Mouse (Mus musculus) heart, embryonic 16.5 days (tissue): ENCODE data around the gene Cdh4. TPM values are rescaled to one million over a fixed set of nuclear protein-coding genes. Genes with fewer than 3 reads are reported as not detected.

Experiments
- ATAC-seq: fragments of 200-750 bp; cut with Nextera tagmentation; replicated peaks from 2 replicates; pipeline ENCODE4 v1.8.0; 2017; ENCODE audit warnings: moderate number of reproducible peaks; ENCODE audit not compliant: insufficient read depth, low FRiP score; ENCODE audit errors: extremely low read depth
- H3K27ac ChIP-seq: fragments of 300-500 bp; sonication (generic); 2 replicates; pipeline ENCODE4 v1.5.1; 2014; ENCODE audit warnings: mild to moderate bottlenecking, low read length, control low read depth, moderate library complexity
- H3K27me3 ChIP-seq: fragments of 300-500 bp; sonication (generic); 2 replicates; pipeline ENCODE4 v1.6.1; 2014; ENCODE audit warnings: low read length, mixed read lengths; ENCODE audit not compliant: control insufficient read depth, insufficient read depth
- H3K36me3 ChIP-seq: fragments of 300-500 bp; sonication (generic); 2 replicates; pipeline ENCODE4 v1.6.1; 2014; ENCODE audit not compliant: control insufficient read depth, insufficient read depth
- H3K4me1 ChIP-seq: fragments of 300-500 bp; sonication (generic); 2 replicates; pipeline ENCODE4 v1.6.1; 2014; ENCODE audit warnings: low read length, mixed read lengths; ENCODE audit not compliant: control insufficient read depth, insufficient read depth
- H3K4me2 ChIP-seq: fragments of 300-500 bp; sonication (generic); 2 replicates; pipeline ENCODE4 v1.6.1; 2014; ENCODE audit warnings: low read depth, mild to moderate bottlenecking, control low read depth, low read length
- H3K4me3 ChIP-seq: fragments of 300-500 bp; sonication (generic); 2 replicates; pipeline ENCODE4 v1.5.1; 2014; ENCODE audit warnings: mild to moderate bottlenecking, control low read depth, low read length
- H3K9ac ChIP-seq: fragments of 300-500 bp; sonication (generic); 2 replicates; pipeline ENCODE4 v1.6.1; 2014; ENCODE audit warnings: low read length, control low read depth
- H3K9me3 ChIP-seq: fragments of 300-500 bp; sonication (generic); replicated peaks from 2 replicates; pipeline ENCODE4 v1.6.1; 2016; ENCODE audit warnings: low read length; ENCODE audit not compliant: control insufficient read depth
- WGBS: fragments of 180-500 bp; shearing (Covaris S2); extraction: QIAGEN DNeasy Blood & Tissue Kit; methylation state at CpG from one replicate; pipeline ENCODE4 v1.1.7; 2014; 5-methylcytosine and 5-hydroxymethylcytosine counted together
- polyA plus RNA-seq: library from polyadenylated mRNA; unstranded; fragments of >200 nt; fragmentation: Nextera tagmentation; extraction: Ambion mirVana; gene quantifications from 2 replicates; pipeline ENCODE4 v1.2.1, GENCODE M21; 2015

Gene Cdh4
- polyA plus RNA-seq, 1 experiment from 2014 or later, result 6.5 TPM

DNA sequence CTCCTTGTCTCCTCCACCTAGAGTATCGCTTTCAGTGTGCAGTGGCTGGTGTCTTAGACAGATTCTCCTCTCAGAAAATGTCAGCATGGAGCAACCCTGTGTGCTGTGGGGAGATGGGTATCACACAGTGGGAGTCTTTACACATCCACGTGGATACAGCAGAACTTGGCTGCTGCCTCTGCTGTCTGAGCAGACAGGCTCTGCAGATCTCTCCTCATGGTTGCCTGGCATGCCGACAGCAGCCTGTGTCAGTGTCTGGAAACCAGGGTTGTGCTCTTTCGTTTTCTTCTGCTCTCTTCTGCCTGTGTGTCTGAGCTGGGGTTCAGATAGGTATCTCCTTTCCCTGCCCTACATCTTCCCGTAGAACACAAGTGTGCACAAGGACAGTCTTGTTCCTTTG is 237.6 kb downstream of the Cdh4 start:
- Histone ChIP-seq H3K4me1 (no peaks in the 10 kb centered on the region), H3K9me3 (no peaks in the 10 kb centered on the region), H3K9ac (no peak overlapping the region), H3K36me3 (no peaks in the 10 kb centered on the region), H3K4me3 (no peak overlapping the region), H3K27ac (no peak overlapping the region), H3K4me2 (no peak overlapping the region), H3K27me3 (no peaks in the 10 kb centered on the region)
- no peak for ATAC-seq
- WGBS, result 59% methylated on average over 5 of the region's 5 CpGs

DNA sequence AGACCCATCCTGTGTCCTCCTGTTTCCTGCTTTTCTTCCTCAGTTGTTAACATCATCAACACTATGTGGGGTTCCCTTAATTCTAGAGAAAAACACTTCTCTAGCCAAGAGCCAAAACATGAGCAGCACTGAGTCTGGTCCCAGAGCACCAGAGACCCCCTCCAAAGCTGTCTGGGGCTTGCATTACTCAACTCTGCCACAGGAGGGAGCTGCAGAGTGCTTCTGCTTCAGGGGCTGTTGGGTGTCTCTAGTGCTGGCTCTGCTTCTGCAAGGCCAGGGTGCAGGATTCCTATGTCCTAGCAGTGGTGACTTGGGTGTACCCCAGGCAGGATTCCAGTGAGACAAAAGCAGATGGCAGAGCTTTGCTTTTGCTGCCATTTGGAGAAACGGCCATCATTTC is 239.2 kb downstream of the Cdh4 start:
- Histone ChIP-seq H3K9me3 (no peaks in the 10 kb centered on the region), H3K4me3 (no peak overlapping the region), H3K27ac (no peak overlapping the region), H3K4me2 (no peak overlapping the region), H3K9ac (no peak overlapping the region), H3K36me3 (no peaks in the 10 kb centered on the region), H3K27me3 (no peaks in the 10 kb centered on the region), H3K4me1 (no peaks in the 10 kb centered on the region)
- ATAC-seq, result no peak
- 78% methylated on average over 1 of the region's 1 CpGs for WGBS

DNA sequence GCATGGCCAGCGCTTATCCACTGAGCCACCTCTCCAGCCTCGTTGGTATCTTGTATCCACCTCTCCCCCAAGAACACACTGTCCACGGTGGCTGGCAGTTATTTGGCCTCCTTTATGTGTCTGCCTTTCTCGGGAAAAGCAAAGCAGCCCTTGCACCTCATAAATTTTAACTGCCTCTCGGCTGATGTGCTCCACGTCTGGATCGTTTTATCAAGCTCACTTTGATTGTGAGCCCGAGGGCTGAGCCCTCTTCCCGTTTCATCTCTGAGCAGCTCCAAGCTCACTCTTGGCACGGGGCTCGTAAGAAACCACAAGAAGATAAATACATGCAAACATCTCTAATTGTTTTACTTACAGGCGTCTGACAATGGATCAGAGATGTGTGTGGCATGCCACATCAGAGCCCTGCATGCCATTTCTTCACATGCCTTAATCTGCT is 245.0 kb downstream of the Cdh4 start:
- 49% methylated on average over 12 of the region's 12 CpGs for WGBS
- no peak for ATAC-seq
- H3K36me3 ChIP-seq, result no peaks in the 10 kb centered on the region
- no peaks in the 10 kb centered on the region for H3K9me3 ChIP-seq
- H3K4me1 ChIP-seq, result no peaks in the 10 kb centered on the region
- no peak overlapping the region for H3K4me2 ChIP-seq
- no peaks in the 10 kb centered on the region for H3K27me3 ChIP-seq
- no peak overlapping the region for H3K27ac ChIP-seq
- H3K9ac ChIP-seq, result no peak overlapping the region
- no peak overlapping the region for H3K4me3 ChIP-seq

DNA sequence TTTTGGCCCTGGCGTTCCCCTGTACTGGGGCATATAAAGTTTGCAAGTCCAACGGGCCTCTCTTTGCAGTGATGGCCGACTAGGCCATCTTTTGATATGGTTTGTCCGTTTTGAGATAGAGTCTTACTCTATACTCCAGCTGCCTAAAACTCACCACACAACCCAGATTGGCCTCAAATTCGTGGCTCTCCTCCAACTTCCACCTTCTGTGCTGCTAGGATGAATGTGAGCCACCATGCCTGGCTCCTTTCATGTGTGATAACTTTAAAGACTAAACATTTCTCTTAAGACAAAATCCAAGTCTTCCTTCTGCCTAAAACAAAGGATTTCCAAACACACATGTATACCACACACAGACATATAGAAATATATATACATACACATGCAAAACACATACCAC is 246.7 kb downstream of the Cdh4 start:
- Histone ChIP-seq H3K9ac (no peak overlapping the region), H3K36me3 (no peaks in the 10 kb centered on the region), H3K4me2 (no peak overlapping the region), H3K4me1 (no peaks in the 10 kb centered on the region), H3K4me3 (no peak overlapping the region), H3K27ac (no peak overlapping the region), H3K9me3 (no peaks in the 10 kb centered on the region), H3K27me3 (no peaks in the 10 kb centered on the region)
- WGBS, result 78% methylated on average over 5 of the region's 5 CpGs
- no peak for ATAC-seq

DNA sequence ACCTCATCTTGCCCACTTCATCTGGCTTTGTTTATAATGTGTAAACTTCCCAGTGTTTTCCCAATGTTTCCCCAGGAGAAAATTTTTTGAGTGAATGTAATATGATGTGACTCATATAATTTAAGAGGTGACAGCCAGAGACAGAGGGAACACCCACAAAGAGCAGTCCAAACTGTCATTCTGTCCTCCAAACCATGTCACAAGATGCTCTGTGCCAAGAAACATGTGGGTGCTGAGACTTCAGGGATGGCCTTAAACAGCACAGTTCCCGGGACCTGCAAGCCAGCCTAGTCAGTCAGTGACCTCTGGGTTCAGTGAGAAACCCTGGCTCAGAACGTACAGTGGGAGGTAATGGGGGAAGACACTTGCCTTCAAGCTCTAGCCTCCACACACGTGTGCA is 247.5 kb downstream of the Cdh4 start:
- Histone ChIP-seq H3K9ac (no peak overlapping the region), H3K27me3 (peaks cover 2% of the 10 kb centered on the region; the same call in 1 of the 2 replicates), H3K36me3 (no peaks in the 10 kb centered on the region), H3K4me1 (no peaks in the 10 kb centered on the region), H3K9me3 (no peaks in the 10 kb centered on the region), H3K27ac (no peak overlapping the region), H3K4me3 (no peak overlapping the region), H3K4me2 (no peak overlapping the region)
- 60% methylated on average over 3 of the region's 3 CpGs for WGBS
- no peak for ATAC-seq

DNA sequence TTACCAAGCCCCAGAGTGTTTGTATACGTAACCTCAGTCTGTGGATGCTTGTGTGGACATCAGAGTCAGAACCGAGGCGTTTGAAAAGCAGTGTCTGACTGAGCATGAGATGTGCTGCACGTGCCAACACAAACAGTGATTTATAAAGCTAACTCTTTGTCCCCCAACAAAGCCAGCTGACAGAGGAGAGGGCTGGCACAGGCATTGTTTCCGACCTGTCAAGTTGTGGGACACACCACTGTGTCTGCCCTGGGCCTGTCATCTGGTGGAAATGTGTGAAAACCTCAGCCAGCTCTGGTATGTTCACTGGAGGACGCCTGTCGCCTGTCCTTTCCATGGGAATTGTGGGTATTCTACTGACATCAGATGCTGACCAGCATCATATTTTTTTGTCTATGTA is 248.3 kb downstream of the Cdh4 start:
- Histone ChIP-seq H3K4me2 (no peak overlapping the region), H3K4me1 (no peaks in the 10 kb centered on the region), H3K9ac (no peak overlapping the region), H3K9me3 (no peaks in the 10 kb centered on the region), H3K36me3 (no peaks in the 10 kb centered on the region), H3K27ac (no peak overlapping the region), H3K27me3 (peaks cover 2% of the 10 kb centered on the region; the same call in 1 of the 2 replicates), H3K4me3 (no peak overlapping the region)
- no peak for ATAC-seq
- 37% methylated on average over 7 of the region's 7 CpGs for WGBS

DNA sequence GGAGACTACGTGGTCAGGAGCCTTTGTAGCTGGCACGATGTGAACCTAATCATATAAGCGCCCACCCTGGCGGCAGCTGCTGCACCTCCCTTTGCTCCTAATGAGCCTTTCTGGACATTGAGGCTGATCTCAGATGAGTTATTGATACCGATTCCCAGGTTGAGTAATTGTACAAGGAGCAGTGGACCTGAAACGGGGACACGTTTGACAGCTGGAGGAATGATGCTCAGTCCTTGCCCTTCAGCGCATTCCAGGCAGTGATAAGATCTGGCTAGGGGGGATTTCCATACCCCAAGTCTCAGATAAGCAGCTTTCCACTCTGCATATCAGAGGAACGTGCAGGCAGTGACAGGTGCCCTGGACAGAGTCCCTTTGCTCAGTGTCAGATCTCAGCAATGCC is 252.7 kb downstream of the Cdh4 start:
- WGBS, result 55% methylated on average over 9 of the region's 9 CpGs
- H3K9ac ChIP-seq, result no peak overlapping the region
- no peaks in the 10 kb centered on the region for H3K36me3 ChIP-seq
- H3K4me3 ChIP-seq, result no peak overlapping the region
- peaks cover 2% of the 10 kb centered on the region; the same call in 1 of the 2 replicates for H3K27me3 ChIP-seq
- H3K9me3 ChIP-seq, result no peaks in the 10 kb centered on the region
- ATAC-seq, result no peak
- no peaks in the 10 kb centered on the region for H3K4me1 ChIP-seq
- no peak overlapping the region for H3K27ac ChIP-seq
- no peak overlapping the region for H3K4me2 ChIP-seq

DNA sequence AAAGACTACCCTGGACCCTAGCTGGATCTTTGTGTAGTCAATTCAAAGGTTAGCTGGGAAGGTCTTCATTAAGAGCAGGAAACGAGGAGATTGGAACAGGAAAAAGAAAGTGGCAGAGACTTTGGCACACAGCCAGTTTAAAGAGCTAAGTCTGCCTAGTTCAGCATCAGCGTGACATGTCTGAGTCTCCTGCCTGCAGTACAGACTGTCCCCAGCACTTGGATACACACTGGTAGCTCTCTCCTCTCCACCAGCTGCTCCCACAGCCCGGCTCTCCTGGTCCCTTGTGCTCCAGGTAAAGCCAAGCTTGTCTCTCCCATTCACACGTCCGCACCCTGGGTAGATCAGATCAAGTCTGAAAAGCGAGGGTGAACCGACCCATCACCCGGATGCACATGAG is 255.4 kb downstream of the Cdh4 start:
- Histone ChIP-seq H3K4me3 (no peak overlapping the region), H3K4me1 (no peaks in the 10 kb centered on the region), H3K9me3 (no peaks in the 10 kb centered on the region), H3K4me2 (no peak overlapping the region), H3K9ac (no peak overlapping the region), H3K36me3 (no peaks in the 10 kb centered on the region), H3K27me3 (peaks cover 2% of the 10 kb centered on the region; the same call in 1 of the 2 replicates), H3K27ac (no peak overlapping the region)
- 60% methylated on average over 8 of the region's 8 CpGs for WGBS
- no peak for ATAC-seq

DNA sequence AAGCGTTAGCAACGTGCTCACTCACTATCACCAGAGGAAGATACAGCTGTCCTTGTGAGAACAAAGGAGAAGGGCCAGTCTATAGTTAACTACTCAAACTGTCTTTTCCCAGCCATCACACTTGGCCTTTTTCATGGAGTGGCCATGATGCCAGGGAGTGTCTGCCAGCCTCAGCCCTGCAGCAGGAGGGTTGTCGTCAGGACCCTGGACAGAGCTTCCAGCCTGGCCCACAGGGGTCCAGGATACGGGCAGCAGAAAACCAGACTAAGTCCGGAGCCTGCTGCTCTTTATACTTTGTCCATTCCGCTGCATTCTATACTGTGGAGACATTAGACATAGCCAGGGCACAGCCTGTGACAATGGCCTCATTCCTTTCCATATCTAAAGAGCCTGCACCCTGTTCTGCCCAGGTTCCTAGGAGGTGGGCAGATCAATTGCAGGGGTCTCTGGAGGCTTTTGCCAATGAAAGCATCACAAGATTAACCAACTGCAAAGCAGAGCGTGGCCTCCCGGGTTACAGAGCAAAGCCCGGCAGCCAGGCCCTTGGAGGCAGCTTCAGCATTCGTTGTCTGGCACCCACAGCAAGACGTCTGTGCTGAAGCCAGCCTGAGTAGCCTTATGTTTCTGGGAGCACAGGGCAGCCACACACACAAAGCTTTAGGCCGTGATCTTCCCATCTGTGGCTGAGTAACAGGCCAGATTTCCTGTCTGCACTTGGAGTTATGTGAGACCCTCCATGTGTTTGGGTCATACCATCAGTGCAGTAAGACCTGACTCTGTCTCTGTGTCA is 256.2 kb downstream of the Cdh4 start:
- Histone ChIP-seq H3K4me1 (no peaks in the 10 kb centered on the region), H3K4me2 (no peak overlapping the region), H3K27ac (no peak overlapping the region), H3K9me3 (no peaks in the 10 kb centered on the region), H3K27me3 (peaks cover 2% of the 10 kb centered on the region; the same call in 1 of the 2 replicates), H3K4me3 (no peak overlapping the region), H3K36me3 (no peaks in the 10 kb centered on the region), H3K9ac (no peak overlapping the region)
- ATAC-seq, result no peak
- WGBS, result 35% methylated on average over 12 of the region's 12 CpGs
